Mouse (Mus musculus) left cerebral cortex, adult 9 months (tissue): ENCODE measurements around the gene Camsap1.
A peak's percentile ranks its signal among the peaks of the same experiment; 100 is the strongest.

Source experiments
- DNase-seq, 2 experiments: peaks; one replicate each; pipeline ENCODE4 v3.0.0; 2022; ENCODE audit warnings: low spot score in 2 of 2

The Camsap1 gene

DNA sequence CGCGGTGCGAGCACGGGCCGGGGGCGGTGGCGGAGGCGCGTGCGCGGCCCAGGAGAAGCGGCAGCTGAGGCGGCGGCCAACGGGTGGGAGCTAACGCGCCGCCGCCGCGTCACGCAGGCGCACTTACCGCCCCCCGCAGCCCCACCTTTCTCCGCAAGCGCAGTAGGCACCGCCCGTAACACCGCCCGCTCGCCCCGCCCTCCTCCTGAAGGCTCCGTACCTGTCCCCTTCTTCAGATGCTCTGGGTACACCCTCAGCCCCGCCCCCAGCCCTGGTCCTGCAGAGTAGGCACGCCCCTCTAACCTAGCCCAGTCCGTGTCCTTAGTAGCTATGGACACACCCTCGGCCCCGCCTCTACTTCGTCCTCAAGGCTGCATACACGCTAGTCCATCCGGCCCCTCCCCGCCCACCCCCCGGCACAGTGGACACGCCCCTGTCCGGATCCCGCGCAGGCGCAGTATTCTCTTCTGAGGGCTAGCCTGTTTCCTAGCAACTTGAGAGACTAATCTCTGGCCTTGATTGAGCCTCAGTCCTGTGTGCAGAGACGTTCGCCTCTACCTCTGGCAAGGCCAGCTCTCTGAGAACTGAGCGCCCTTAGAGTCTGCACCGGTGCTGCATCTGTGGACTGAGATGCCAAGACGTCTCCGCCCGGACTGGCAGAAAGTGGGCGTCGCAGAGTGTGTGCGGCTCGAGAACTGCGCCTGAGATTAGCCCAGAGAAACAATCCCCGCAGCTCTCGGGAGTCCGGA lies at the start of gene Camsap1:
TSS of gene Camsap1 (minus strand) at position 124 of the 749 bp plus-strand sequence.
- DNase-seq: peak; percentile 98 to 99

DNA sequence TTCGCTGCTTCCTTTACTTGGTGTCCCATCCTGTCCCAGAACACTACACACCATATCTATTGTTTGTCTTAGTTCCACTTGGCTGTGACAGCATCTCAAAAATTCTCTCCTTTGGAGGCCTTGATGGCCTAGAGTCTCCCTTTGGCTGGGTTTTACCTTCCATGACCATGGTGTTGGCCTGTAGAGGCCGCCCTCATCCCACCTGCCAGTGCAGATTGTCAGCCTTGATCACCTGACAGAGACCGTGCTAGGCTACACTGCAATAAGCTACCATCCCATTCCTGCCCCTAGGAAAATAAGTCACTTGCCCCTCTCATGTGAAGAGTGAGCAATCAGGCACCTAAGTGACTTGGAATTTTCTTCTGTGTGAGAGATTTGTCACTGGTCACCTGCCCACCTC lies 47.2 kb upstream of the Camsap1 start:
- no peak for DNase-seq

DNA sequence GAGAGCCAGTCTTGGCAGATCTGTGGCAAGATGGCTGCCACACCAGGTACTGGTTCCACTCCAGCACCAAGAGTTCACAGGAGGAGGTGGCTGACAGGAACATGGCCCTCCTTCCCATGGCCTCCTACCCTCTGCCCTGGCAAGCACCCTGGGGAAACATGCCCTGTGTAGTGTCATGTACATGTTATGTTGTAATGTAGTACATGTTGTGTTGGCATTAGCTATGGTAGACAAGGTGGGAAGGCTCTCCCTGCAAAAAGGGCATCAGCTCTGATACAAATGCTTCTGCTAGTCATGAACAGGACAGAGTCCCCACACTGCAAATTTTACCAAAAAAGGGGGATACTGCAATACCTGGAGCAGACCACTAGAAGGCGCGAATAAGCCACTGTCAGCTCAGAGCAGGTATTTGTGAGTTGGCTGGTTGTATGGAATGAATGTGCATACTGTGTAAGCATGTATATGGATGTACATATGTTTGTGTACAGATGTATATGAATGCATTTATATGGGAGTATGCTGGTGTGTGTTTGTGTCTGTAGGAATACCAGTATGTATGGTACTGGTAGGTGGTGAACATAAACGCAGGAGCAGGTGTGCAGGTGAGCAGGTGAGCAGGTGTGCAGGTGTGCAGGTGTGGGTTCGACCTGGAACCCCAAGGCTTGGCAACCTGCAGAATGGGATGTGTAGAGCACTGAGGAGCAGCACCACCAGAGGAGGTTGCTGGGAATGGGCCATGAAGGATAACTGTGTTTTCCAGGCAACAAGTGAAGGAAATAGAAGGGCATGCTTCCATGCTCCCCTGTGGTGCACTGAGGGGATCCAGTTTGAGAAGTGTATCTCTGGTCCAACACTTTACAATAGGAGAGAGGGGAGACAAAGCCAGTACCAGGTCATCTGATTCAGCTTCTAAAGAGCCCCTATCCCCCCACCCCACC lies 41.3 kb upstream of the Camsap1 start:
- peak in 1 of 2 experiments; percentile 52 for DNase-seq

DNA sequence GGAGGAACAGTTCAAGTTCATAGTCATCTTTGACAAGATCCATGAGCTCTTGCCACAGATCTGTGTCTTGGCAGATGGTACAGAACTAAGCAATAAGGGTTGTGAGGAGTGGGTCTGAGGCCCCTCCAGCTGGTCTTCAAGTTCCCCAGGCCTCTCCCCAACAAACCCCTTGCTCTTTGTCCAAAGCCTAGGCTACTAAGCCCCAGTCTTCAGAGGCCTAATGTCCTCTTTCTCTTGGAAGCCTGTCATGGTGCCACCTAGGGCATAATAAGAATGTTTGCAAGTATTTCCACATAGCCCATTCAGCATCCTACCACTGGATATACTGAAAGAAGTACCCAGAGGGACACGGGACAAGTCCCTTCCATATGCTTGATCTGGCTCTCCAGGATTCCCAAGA lies 39.5 kb upstream of the Camsap1 start:
- no peak for DNase-seq

GRCm38 (mm10) chr2:26022258-26022565 lies 39.1 kb upstream of the Camsap1 start:
- DNase-seq: no peak

DNA sequence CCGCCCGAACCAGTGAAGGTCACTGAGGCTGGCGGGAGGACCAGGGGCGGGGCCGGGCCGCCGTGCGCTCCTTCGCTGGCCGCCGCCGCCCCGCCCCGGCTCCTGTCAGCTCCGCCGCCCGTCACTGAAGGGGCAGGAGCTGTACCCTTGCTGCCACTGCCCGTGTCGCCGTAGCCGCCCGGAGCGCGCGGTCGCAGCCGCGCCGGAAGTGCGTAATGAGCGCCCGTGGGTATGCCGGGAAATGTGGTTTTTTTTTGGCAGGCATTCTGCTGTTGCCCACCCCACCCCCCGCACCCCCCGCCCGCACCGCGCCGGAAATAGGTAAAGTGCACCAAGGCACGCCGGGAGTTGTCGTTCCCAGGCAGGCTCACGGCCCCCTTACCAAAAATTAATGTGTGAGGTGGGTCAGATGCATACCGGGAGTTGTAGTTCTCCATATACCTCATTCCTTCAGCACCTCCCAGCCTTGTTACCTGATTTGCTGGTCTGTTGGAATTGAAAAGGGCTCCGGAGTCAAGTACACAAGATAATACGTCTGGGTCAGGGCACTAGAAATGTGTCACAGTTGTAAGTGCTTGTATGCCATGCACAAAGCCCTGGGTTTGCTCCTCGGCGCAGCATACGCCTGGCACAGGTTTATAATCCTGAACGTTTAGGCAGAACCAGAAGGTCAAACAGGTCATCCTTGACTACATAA lies 38.6 kb upstream of the Camsap1 start, which contains the start of gene Ubac1:
TSS of gene Ubac1 (minus strand) at position 187 of the 697 bp plus-strand sequence.
- peak; percentile 90 for DNase-seq

- DNase-seq: peak in 1 of 2 experiments; percentile 51
Observed at GRCm38 (mm10) chr2:26020714-26021560, 37.9 kb upstream of the Camsap1 start.

DNA sequence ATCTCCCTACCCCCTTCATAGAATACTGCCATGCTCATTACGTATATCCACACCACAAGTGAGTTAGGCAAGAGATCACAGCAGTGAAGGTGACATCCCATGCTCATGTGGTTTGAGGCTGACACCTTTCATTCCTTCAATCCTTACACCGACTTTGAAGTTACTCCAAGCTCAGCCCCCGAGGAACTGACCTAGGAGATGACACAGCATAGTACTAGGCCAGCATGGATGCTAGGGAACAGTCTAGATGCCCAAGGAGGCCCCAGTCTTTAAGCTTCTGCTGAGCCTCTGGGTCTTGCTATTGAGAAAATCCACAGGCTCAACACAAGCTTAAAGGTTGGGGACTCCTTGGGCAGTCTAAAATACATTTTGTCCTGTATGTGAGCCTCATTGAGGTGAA lies 36.8 kb upstream of the Camsap1 start:
- DNase-seq: no peak

GRCm38 (mm10) chr2:26017326-26017725 lies 34.2 kb upstream of the Camsap1 start:
- no peak for DNase-seq

DNA sequence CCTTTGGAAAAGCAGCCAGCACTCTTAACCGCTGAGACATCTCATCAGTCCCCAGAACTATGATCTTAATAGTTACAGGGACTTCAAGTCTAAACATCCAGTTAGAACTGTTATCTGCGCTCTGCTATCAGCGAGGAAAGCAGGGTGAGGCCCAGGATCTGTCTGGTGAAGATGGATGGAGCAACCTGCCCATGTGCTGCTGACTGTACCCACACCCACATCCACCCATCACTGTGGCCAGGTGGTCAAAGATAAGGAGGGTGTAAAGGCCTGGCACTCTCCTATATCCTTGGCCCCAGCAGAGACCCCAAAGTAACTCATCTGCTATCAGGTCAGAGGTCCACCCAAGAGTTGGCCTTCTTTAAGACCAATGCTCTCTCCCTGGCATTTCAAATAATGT lies 30.6 kb upstream of the Camsap1 start:
- no peak for DNase-seq

GRCm38 (mm10) chr2:26011420-26011819 lies 28.3 kb upstream of the Camsap1 start:
- DNase-seq: no peak

DNA sequence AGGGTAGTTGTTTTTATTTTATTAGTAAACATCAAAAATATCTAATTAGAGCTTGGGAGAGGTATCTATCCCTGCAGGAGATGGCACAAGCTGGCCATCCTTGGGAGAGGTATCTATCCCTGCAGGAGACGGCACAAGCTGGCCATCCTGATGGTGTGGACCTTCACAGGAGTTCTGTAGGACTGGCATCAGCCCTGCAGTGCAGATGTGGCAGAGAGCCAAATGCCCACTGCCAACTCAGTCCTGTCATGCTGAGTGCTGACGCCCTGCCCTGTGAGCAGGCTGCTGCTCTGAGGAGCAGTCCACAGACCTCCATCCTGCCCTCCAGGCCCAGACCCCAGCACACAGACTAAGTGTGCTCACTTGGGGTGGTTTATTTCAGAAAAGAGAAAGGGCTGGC lies 18.9 kb upstream of the Camsap1 start:
- DNase-seq: no peak

DNA sequence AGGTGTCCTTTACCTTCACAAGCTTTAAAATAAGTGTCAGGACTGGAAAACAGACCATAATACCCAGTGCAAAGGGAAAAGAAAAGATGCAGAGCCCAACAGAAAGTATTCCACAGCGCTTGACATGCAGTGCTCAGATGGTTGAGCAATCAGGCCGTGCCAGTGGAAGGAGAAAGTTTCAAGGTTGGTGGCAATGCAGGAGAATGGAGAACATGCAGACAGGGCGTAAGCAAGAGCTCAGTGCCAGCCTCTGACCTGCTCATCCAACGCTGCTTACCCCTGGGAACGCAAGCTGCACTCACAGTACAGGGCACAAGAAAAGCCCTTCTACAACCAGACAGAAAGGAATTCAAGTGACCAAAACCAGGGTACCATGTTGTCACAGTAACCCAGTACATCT lies 18.1 kb upstream of the Camsap1 start:
- no peak for DNase-seq

GRCm38 (mm10) chr2:25997716-25998115 lies 14.6 kb upstream of the Camsap1 start:
- no peak for DNase-seq

- DNase-seq: no peak
Observed at GRCm38 (mm10) chr2:25994791-25995190, 11.7 kb upstream of the Camsap1 start.

DNA sequence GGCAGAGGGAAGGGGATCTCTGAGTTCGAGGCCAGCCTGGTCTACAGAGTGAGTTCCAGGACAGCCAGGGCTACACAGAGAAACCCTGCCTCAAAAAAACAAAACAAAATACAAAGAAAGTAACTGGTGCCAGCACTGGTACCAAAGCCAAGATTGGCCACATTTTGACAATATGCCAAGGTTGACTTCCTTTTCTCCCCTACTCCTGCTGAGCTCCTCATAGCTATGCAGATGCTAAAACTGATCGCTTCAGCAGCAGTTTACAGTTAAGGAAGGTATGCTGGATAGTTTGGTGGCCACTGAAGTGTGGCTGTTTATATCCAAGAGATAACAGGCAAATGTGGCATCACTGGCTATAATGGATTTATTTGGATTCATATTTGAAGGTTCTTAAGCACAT lies 9.2 kb upstream of the Camsap1 start:
- DNase-seq: no peak

GRCm38 (mm10) chr2:25989651-25990050 lies 6.6 kb upstream of the Camsap1 start:
- no peak for DNase-seq

GRCm38 (mm10) chr2:25987817-25988216 lies 4.7 kb upstream of the Camsap1 start:
- no peak for DNase-seq

DNA sequence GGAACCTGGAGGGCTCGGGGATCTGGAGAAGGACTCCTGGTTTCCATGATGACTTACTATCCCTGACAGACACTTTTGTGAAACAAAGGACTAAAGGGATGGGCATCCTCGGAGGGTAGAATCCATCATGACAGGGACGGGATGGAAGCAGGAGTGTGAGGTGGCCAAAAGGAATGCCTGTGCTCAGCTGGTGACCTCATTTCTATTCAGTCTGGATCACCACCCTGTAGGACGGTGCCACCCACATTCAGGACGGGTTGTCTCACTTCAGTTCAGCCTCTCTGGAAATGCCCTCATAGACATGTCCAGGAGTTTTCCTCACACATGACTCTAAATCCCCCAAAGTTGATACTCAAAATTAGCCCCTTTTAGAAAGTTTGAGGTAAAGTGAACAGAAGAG lies 3.5 kb upstream of the Camsap1 start:
- DNase-seq: no peak

- no peak for DNase-seq
Observed at GRCm38 (mm10) chr2:25982426-25983091, 523 bp downstream of the Camsap1 start.

DNA sequence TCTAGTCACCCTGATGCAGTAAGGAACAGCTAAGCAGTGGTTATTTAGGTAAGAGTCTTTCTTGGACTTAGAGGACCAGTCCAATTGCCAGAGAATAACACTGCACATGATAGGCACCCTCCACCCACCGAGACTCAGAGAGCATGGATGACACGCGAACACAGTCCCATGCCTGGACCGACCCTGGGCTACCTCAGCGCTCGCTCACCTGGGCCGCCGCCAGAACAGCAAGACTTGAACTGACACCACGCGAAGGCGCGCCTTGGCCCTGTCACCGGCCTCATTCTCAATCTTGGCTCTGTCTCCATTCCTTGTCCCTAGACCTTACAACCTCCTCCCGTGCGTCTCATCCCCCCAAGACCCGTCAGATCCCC lies 1.0 kb downstream of the Camsap1 start:
- no peak for DNase-seq
